Mouse (Mus musculus): ENCODE measurements around the gene Trem2.
"Not testable (repeated sequence)": the region's sequence is repeated elsewhere in the genome, so short reads cannot be mapped to it uniquely, and the experiment has no call there.

Gene Trem2

DNA sequence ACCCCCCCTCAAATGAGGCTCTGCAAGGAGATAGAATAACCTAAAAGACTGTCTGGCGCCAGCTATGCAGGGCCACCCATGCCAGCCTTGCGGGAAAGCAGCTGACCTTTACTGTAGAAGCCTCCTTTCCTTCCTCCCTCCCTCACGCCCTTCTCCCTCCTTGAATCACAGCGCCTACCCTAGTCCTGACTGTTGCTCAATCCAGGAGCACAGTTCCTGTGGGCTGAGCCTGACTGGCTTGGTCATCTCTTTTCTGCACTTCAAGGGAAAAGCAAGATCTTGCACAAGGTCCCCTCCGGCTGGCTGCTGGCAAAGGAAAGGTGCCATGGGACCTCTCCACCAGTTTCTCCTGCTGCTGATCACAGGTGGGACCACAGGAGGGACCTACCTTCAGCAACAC, at the start of gene Trem2:
Gene Trem2 (plus strand): TSS at position 171 of the 400 bp plus-strand sequence.
- DNase-seq (ENCODE audit: low spot score), result no peak

GRCm38 (mm10) chr17:48299203-48299602, 47.0 kb upstream of the Trem2 start, which contains the start of gene Treml2:
Treml2 (plus strand) TSS chr17:48299498.
- no peak for DNase-seq (ENCODE audit: low spot score)

DNA sequence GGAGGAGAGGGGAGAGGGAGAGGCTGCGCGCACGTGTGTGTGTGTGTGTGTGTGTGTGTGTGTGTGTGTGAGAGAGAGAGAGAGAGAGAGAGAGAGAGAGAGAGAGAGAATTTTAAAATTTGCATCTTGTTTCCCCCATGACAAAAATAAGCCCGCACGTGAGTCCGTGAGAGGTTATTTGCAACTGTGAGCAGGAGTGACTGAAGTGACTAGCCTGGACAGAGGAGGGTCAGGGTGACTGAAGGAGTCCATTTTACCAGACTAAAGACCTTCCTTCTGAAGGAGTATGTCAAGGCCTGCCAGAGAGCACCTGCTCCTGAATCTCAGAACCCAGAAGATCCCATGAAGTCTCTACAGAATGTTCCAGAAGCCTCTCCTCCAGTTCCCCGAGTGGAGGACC, 46.4 kb upstream of the Trem2 start:
- no peak for DNase-seq (ENCODE audit: low spot score)

DNA sequence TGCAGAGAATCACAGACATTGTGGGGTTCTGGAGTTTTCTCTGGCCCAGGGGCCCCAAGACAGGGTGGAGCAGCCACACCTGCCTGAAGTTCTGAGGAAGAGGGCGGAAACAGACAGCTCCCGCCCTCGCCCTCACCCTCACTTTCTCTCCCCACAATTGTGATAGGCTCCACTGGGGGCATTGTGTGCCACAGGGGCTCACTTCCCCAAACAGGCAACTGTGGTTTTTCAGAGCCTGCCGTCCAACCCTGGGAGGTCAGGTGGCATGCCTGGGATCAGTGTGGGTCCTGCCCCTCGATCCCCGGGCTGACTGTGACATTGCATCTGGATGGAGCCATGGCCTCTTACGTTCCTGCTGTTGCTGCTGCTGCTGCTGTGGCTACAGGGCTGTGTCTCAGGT, 46.0 kb upstream of the Trem2 start:
- no peak for DNase-seq (ENCODE audit: low spot score)

GRCm38 (mm10) chr17:48300861-48301260, 45.3 kb upstream of the Trem2 start:
- no peak for DNase-seq (ENCODE audit: low spot score)

DNA sequence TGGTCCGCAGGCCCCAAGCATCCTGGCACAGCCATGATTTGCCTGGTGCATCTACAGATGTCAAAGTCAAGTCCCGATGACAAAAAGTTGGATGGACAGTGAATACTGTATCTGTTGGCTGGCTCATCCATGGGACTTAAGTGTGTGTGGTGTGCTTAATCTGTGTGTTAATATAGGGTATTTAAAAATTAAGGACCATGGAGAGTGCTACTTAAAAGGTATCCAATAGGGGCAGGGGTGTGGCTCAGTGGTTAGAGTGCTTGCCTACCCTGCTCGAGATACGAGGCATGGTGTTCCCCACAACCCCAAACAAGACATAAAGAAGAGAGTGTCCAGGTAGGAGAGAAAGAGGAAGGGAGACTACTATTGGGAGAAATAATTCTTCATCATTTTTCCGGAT, 44.4 kb upstream of the Trem2 start:
- DNase-seq (ENCODE audit: low spot score), result no peak

DNA sequence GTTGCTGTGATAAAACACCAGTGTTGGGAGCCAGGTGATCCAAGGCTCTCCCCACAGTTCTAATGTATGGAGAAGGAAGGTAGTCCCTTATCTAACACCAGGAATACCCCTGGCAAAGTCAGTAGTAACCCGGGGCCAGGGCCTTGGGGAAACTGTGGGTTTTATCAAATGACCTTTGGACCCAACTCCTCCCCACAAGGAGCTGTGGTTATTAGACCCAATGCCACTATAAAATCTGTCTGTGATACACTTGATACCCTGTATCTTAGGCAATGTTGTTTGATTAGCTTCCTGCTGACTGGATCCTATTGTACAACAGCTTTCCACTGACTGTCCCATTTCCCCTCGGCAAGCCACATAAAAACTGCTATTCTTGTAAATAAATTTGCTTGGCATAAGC, 34.1 kb upstream of the Trem2 start:
- no peak for DNase-seq (ENCODE audit: low spot score)

GRCm38 (mm10) chr17:48315905-48316579, 30.2 kb upstream of the Trem2 start, which contains the start of gene B430306N03Rik:
B430306N03Rik (plus strand) TSS chr17:48316141.
- DNase-seq (ENCODE audit: low spot score), result not testable (repeated sequence)

DNA sequence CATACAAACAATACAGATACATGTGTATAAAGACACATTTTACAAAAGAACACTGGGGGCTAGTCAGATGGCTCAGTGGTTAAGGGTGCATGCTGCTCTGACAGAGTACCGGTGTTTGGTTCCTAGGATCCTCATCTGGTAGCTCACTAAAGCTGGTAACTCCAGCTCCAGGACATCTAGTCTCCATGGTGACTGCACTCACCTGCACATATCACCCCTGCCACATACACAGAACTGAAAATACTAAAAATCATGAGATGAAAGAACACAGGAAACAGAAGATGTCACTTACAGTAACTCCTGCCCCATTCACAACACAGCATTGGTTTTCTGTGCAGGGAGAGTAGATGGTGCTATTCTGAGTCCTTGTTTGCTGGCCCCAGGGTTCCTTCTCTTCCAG, 27.5 kb upstream of the Trem2 start:
- no peak for DNase-seq (ENCODE audit: low spot score)

DNA sequence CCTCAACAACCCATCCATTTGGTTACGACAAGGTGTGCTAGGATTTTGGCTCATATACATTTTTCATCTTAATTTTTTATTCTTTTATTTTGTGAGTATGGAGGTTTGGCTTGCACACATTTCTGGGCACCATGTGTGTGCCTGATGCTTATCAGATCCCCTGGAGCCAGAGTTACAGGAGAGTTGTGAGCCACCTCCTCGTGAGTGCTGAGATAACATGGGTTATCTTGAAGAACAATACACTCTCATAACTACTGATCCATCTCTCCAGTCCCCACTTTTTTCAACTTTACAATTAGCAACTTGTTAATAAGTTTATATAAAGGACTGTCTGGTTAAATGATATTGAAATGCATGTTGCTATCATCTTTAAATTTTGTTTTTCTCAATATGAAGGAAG, 24.9 kb upstream of the Trem2 start:
- no peak for DNase-seq (ENCODE audit: low spot score)

GRCm38 (mm10) chr17:48323236-48323635, 23.0 kb upstream of the Trem2 start:
- no peak for DNase-seq (ENCODE audit: low spot score)

DNA sequence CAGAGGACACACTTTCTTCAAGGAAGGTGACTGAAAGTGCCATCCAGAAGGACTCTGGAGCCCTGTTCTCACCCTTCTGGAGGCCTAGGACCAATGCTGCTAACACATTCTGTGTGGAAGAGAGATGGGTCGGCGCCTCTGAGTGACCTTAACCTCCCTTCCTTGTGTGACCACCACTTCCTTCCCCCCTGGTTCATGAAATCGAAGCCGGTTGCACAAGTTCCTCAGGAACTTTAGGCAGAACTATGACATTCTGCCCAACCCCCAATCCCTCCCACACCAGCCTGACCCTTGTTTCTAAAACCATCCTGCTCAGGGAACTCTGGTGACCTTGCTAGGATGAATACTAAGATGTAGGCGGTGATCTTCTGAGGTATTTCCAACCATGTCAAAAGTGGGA, 21.9 kb upstream of the Trem2 start:
- no peak for DNase-seq (ENCODE audit: low spot score)

GRCm38 (mm10) chr17:48325093-48325492, 21.1 kb upstream of the Trem2 start:
- DNase-seq (ENCODE audit: low spot score), result no peak

DNA sequence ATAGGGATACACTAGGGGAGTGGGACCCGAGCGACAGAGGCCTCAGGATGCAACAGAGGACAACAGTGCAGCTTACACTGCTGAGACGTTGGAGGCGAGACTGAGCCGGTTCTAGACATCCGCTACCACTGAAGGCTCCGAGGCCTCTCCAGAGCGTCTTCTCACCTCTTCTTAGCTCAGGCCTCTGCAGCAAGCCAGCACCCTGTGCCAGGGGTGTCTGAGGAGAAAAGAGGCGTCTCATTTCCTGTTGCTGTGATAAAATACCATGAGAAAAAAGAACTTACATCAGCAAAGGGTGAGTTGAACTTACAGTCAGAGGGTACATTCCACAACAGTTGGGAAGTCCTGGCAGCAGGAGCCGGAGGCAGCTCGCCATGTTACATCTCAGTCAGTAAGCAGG, 20.6 kb upstream of the Trem2 start:
- DNase-seq (ENCODE audit: low spot score), result no peak

GRCm38 (mm10) chr17:48326656-48327055, 19.5 kb upstream of the Trem2 start:
- no peak for DNase-seq (ENCODE audit: low spot score)

DNA sequence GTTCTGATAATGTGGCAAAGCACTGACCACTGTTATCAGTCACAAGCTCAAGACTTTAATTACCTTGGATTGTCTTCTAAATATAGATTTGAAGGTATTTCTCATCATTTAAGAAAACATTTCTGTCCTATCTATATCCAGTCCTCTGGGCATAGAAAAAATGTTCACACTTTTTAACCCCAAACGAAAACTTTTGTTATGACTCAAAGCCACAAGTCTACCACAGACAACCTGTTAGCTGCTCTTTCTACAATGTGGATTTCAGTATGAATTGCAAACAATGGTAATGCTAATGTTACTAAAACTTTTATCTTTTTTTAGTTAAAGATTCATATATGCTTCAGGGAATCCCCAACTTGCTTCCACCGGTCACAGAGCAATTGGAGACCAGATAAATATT, 13.7 kb upstream of the Trem2 start:
- DNase-seq (ENCODE audit: low spot score), result no peak

DNA sequence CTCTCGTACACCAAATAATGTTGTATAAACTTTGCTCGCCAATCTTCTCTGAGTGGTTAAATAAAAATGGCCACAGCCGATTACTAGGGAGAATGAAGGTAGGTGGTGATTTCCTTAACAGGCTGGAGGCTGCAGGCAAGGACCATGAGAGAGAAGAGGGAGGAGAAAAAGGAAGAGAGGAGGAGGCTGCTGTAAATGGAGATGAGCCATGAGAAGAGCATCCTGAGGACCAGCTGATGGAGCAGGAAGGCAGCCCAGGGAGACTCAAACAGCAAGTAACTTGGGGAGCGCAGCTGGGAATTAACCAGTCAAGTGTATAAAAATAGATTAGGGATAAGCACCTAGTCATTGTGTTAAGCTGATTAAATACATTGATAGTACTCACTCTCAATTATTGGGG, 12.0 kb upstream of the Trem2 start:
- DNase-seq (ENCODE audit: low spot score), result no peak

DNA sequence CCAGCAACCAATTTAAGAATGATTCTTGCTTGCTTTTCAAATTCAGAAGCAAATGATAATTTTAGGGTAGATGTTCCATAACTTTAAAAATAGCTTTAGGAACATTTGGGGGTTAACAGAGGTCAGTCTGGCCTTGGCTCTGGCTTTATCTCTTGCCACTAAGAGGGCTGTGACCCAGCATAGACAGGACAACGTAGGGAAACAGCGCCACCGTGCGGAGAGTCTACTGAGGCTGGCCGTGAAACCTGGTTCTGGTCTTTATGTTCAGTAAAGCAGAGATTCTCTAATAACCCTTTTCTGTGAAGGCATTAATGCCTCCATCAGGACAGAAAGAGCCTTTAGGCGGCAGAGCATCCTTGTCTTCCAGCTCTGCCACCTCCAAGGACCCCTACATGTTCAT, 9.3 kb upstream of the Trem2 start:
- DNase-seq (ENCODE audit: low spot score), result peak; percentile 81

GRCm38 (mm10) chr17:48340267-48340666, 5.9 kb upstream of the Trem2 start:
- no peak for DNase-seq (ENCODE audit: low spot score)

DNA sequence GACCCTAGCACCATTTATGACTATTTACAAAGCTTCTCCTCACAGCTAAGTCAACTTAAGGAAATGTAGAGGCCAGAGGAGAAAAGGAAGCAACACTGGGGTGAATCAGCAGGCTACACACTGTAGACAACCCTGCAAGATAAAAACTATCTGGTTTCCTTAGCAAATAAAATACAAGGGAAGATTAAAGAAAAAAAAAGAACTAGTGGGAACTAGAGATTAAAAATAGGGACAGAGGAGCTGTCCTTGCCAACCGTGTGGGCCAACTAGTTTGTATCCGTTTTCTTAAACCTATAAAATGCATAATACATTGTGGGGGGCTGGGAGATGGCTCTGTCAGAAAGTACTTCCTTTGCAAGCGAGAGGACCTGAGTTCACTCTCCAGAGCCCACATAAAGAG, 4.3 kb upstream of the Trem2 start:
- no peak for DNase-seq (ENCODE audit: low spot score)

- no peak for DNase-seq (ENCODE audit: low spot score)
Observed at GRCm38 (mm10) chr17:48343065-48343464, 3.1 kb upstream of the Trem2 start.

GRCm38 (mm10) chr17:48345824-48346223, 377 bp upstream of the Trem2 start:
- DNase-seq (ENCODE audit: low spot score), result no peak

DNA sequence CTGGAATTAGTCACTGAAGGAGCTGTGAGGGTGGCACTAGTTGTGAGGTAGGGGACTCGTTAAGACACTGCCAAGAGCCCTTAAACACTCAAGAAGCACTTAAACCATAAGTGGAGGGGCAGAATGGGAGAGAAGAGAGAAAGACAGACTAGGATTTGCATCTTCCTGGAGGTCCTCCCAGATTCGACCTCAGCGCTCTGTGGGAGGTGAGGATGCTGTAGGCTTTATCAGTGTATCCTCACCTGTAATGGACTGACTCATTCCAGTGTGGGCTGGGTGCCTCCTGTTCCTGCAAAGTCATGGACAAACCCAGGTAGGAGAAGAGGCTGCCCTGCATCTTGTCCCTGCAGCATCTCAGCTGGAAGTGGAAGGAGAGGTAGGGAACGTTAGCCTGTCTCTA, 633 bp downstream of the Trem2 start:
- no peak for DNase-seq (ENCODE audit: low spot score)

- no peak for DNase-seq (ENCODE audit: low spot score)
Observed at GRCm38 (mm10) chr17:48347287-48347686, 1.1 kb downstream of the Trem2 start.

Measured in urinary bladder, postnatal 14 days (tissue).